Mouse (Mus musculus) embryonic facial prominence, embryonic 12.5 days (tissue): ENCODE data around the gene Tnf. TPM values are rescaled to one million over a fixed set of nuclear protein-coding genes. Genes with fewer than 3 reads are reported as not detected.
A peak's percentile ranks its signal among the peaks of the same experiment; 100 is the strongest.

ENCODE experiments used
- ATAC-seq: fragments of 200-750 bp; cut with Nextera tagmentation; 2 replicates; pipeline ENCODE4 v1.8.0; 2017; ENCODE audit not compliant: insufficient number of reproducible peaks, insufficient read depth, low FRiP score, low TSS enrichment
- H3K27ac ChIP-seq: fragments of 300-500 bp; sonication (generic); 2 replicates; pipeline ENCODE4 v1.5.1; 2016; ENCODE audit warnings: mild to moderate bottlenecking
- H3K27me3 ChIP-seq: fragments of 300-500 bp; sonication (generic); 2 replicates; pipeline ENCODE4 v1.6.1; 2016; ENCODE audit warnings: mild to moderate bottlenecking, moderate library complexity
- H3K36me3 ChIP-seq: fragments of 300-500 bp; sonication (generic); 2 replicates; pipeline ENCODE4 v1.6.1; 2016; ENCODE audit warnings: mild to moderate bottlenecking
- H3K4me1 ChIP-seq: fragments of 300-500 bp; sonication (generic); 2 replicates; pipeline ENCODE4 v1.6.1; 2016
- H3K4me2 ChIP-seq: fragments of 300-500 bp; sonication (generic); replicated peaks from 2 replicates; pipeline ENCODE4 v1.6.1; 2016; ENCODE audit warnings: mild to moderate bottlenecking, moderate library complexity
- H3K4me3 ChIP-seq: fragments of 300-500 bp; sonication (generic); 2 replicates; pipeline ENCODE4 v1.5.1; 2016; ENCODE audit warnings: mild to moderate bottlenecking
- H3K9ac ChIP-seq: fragments of 300-500 bp; sonication (generic); 2 replicates; pipeline ENCODE4 v1.6.1; 2016; ENCODE audit warnings: mild to moderate bottlenecking, moderate library complexity
- H3K9me3 ChIP-seq: fragments of 300-500 bp; sonication (generic); 2 replicates; pipeline ENCODE4 v1.6.1; 2016; ENCODE audit warnings: mild to moderate bottlenecking, moderate library complexity
- WGBS: fragments of 180-500 bp; shearing (Covaris S2); methylation state at CpG from one replicate; pipeline ENCODE4 v1.1.7; 2016; 5-methylcytosine and 5-hydroxymethylcytosine counted together
- polyA plus RNA-seq: library from polyadenylated mRNA; unstranded; fragments of >200 nt; fragmentation: Nextera tagmentation; extraction: Ambion mirVana; gene quantifications from 2 replicates; pipeline ENCODE4 v1.2.1, GENCODE M21; 2016

The Tnf gene
- polyA plus RNA-seq, 1 experiment from 2014 or later = 0.15 TPM

DNA sequence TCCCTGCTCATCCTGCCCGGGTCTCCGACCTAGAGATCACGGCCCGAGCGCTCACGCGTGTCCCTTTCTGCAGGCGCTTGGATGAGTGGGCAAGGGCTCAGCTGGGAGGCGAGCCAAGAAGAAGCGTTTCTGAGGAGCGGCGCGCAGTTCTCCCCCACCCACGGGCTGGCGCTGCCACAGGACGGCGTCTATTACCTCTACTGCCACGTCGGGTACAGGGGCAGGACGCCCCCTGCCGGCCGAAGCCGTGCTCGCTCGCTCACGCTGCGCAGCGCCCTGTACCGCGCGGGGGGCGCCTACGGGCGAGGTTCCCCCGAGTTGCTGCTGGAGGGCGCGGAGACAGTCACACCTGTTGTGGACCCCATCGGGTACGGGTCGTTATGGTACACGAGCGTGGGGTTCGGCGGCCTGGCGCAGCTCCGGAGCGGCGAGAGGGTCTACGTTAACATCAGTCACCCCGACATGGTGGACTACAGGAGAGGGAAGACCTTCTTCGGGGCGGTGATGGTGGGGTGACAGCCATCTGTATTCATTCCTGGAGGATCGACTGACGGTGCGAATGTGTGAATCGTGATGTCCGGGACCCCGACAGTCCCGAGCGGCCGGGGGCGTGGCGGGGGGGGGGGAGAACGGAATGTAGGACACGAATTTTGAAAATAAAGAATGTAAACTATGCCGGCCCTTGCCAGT is 6.0 kb downstream of the Tnf start:
- Histone ChIP-seq H3K9ac (peak overlapping the region; percentile 52), H3K4me1 (peaks cover 20% of the 10 kb centered on the region), H3K4me3 (peak overlapping the region; percentile 40), H3K27me3 (peaks cover 61% of the 10 kb centered on the region), H3K4me2 (peak overlapping the region; percentile 68), H3K9me3 (no peaks in the 10 kb centered on the region), H3K36me3 (no peaks in the 10 kb centered on the region), H3K27ac (no peak overlapping the region)
- WGBS = 2% methylated on average over 66 of the region's 66 CpGs
- peak; percentile 81; the same call in 1 of the 2 replicates for ATAC-seq

DNA sequence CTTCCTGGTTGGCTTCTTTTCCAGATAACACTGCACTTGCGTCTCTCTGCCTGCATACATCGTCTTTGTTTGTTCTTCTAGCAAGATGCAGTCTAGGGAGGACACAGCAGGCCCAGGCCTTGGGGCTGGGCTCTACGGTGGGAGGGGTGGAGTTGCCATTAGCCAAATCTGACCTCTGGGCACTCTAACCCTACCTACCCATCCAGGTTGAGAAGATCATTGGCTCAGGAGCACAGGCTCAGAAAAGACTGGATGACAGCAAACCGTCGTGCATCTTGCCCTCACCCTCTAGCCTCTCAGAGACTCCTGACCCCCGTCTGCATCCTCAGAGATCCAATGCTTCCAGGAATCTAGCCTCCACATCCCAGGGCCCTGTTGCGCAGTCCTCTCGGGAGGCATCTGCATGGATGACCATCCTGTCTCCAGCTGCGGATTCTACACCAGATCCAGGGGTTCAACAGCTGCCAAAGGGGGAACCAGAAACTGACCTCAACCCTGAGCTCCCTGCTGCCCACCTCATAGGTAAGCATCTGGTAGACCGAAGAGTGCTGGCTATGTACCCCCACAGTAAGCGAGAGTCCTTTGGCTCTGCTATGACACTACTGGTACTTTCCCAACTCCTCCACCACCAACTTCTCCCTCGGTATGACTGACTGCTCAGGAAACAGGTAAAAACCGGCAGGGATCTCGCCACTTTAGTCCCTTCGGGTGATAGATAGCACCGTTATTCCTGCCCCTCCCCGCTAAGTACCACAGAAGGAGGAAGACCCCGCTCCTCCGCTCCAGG is 6.8 kb downstream of the Tnf start:
- H3K9ac ChIP-seq = peak overlapping the region; percentile 52
- peaks cover 53% of the 10 kb centered on the region for H3K27me3 ChIP-seq
- ATAC-seq = 0 out of 2 replicates have a peak, but pooled peaks have one; percentile 12
- H3K4me1 ChIP-seq = peaks cover 20% of the 10 kb centered on the region
- no peaks in the 10 kb centered on the region for H3K36me3 ChIP-seq
- 41% methylated on average over 19 of the region's 19 CpGs for WGBS
- peak overlapping the region; percentile 68 for H3K4me2 ChIP-seq
- H3K27ac ChIP-seq = no peak overlapping the region
- H3K9me3 ChIP-seq = no peaks in the 10 kb centered on the region
- H3K4me3 ChIP-seq = peak overlapping the region; percentile 40

DNA sequence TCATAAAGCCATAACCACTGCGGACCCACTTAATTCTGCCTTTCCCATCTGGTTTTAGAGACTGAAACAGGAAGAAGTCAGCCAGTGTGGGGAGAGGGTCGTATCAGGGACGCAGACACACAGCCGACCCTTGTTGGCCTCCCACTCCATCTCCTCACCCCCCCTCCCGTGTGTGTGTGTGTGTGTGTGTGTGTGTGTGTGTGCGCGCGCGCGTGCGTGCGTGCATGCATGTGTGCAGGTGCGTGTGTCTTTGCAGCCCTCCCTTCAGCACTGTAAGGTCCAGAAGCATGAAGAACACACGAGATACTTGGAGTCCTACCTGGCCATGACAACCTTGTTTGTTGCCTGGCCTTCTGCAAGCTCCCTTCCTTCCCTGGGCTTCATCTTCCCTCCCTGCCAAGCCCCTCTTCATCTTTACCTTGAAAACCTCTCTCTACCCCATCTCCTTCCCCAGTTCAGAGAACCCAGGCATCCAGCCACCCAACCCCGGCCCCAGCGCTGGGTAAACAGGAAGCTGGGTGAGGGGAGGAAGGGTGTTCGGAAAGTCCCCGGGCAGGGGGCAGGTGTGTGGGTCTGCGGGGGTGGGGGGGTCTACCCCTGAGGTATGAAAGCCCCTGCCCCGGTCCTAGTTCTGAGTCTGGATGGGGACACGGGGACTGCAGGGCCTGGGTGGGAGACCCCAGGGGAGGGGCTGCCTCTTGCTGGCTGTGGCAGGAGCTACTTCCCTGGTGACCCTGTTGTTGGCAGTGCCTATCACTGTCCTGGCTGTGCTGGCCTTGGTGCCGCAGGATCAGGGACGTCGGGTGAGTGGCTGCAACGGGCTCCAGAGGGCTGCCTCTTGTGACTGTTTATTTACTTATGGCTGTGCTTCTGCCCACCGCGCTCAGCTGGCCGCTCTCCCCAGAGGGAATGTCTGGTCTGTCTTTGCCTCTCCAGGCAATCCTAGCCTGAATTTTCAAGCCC is 7.6 kb downstream of the Tnf start, which contains the start of gene Ltb:
Gene Ltb, plus strand, starts transcription at position 559 of the 963 bp plus-strand sequence.
- WGBS = 58% methylated on average over 26 of the region's 28 CpGs
- Histone ChIP-seq H3K27me3 (peaks cover 50% of the 10 kb centered on the region), H3K36me3 (no peaks in the 10 kb centered on the region), H3K27ac (no peak within 1 kb of the TSS), H3K4me1 (peaks cover 20% of the 10 kb centered on the region), H3K4me3 (peak within 1 kb of the TSS; percentile 40), H3K4me2 (peak within 1 kb of the TSS; percentile 68), H3K9me3 (no peaks in the 10 kb centered on the region), H3K9ac (peak within 1 kb of the TSS; percentile 52; the same call in 1 of the 2 replicates)
- ATAC-seq = no peak

- Histone ChIP-seq H3K4me2 (no peak overlapping the region), H3K27ac (no peak overlapping the region), H3K4me3 (no peak overlapping the region), H3K36me3 (no peaks in the 10 kb centered on the region), H3K4me1 (peaks cover 17% of the 10 kb centered on the region), H3K27me3 (peaks cover 43% of the 10 kb centered on the region), H3K9me3 (no peaks in the 10 kb centered on the region), H3K9ac (no peak overlapping the region)
- WGBS = 82% methylated on average over 5 of the region's 5 CpGs
- no peak for ATAC-seq
These were observed 8.9 kb downstream of the Tnf start for GRCm38 (mm10) chr17:35192924-35193323.

DNA sequence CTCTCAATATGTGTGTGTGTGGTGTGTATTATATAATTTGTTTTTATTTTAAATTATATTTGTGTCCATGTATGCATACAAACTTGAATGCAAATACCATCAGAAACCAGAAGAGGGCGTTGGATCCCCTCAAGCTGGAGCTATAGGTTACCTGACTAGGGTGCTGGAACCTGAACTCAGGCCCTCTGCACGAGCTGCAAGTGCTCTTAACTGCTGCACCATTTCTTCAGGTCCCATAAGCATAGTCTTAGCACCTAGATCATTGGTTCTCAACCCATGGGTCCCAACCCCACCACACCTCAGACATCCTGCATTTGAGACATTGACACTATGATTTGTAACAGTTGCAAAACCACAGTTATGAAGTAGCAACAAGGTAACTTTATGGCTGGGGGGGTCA is 10.1 kb downstream of the Tnf start:
- 75% methylated on average over 2 of the region's 2 CpGs for WGBS
- Histone ChIP-seq H3K4me1 (peaks cover 17% of the 10 kb centered on the region), H3K27me3 (peaks cover 36% of the 10 kb centered on the region), H3K9me3 (no peaks in the 10 kb centered on the region), H3K9ac (no peak overlapping the region), H3K36me3 (no peaks in the 10 kb centered on the region), H3K4me3 (no peak overlapping the region), H3K4me2 (no peak overlapping the region), H3K27ac (no peak overlapping the region)
- no peak for ATAC-seq

DNA sequence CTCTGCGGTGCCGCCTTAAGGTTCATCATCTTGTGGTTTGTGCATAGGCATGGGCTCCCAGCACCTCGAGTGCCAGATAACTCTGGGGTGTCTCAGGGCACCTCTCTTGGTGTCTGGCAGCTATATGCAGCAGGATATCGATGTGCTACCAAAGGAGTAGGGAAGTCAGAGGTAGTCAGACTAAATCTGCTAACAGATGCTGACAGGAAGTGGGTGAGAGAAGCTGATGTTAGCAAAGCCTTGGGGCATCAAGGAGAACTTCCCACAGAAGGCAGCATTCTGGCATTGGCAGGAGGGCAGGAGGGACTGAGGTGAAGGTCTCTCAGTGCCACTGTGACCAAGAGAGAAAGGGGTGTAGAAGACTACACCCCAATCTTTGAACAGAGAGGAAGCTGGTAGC is 11.7 kb downstream of the Tnf start:
- Histone ChIP-seq H3K36me3 (no peaks in the 10 kb centered on the region), H3K9me3 (no peaks in the 10 kb centered on the region), H3K4me1 (peaks cover 12% of the 10 kb centered on the region), H3K9ac (no peak overlapping the region), H3K27me3 (peaks cover 20% of the 10 kb centered on the region), H3K27ac (no peak overlapping the region), H3K4me2 (no peak overlapping the region), H3K4me3 (no peak overlapping the region)
- no peak for ATAC-seq
- 75% methylated on average over 4 of the region's 4 CpGs for WGBS

GRCm38 (mm10) chr17:35189186-35189585 is 12.6 kb downstream of the Tnf start:
- H3K27ac ChIP-seq = no peak overlapping the region
- no peak overlapping the region for H3K4me3 ChIP-seq
- WGBS = 54% methylated on average over 1 of the region's 1 CpGs

DNA sequence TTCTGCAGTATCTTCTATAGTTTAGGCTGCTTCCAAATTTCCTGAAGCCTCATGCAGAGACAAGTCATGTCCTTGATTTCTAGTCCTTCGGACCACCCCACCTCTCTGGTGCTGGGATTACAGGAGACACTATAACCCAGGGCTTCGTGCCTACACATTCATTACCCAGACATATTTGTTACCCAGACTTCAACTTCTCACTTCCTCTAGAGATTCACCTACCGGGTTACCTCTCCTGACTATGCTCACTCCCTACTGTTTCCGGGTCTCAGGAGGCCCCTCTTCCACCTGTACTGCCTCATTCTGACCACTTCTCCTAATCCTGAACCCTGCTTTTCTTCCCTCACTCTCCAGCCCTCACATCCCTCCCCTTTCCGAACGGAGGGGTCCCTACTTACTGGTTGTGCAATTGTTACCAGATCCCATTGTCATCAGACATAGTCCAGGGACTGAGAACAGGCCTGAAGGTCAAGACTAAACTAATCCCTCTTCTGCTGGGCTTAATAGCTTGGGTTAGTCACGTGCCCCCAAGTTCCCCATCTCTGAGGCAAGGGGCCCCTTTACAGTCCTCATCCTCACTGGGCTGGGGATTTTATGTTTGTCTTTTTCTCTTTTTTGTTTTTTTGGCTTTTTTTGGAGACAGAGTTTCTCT is 13.7 kb downstream of the Tnf start, which contains the start of gene Lst1:
Gene Lst1, minus strand, starts transcription at position 481 of the 652 bp plus-strand sequence.
- Histone ChIP-seq H3K4me2 (no peak within 1 kb of the TSS), H3K4me1 (peaks cover 7% of the 10 kb centered on the region), H3K27ac (no peak within 1 kb of the TSS), H3K36me3 (no peaks in the 10 kb centered on the region), H3K27me3 (no peaks in the 10 kb centered on the region), H3K9me3 (no peaks in the 10 kb centered on the region), H3K9ac (no peak within 1 kb of the TSS), H3K4me3 (no peak within 1 kb of the TSS)
- no peak for ATAC-seq
- WGBS = 71% methylated on average over 7 of the region's 7 CpGs

More at GRCm38 (mm10) chr17:35189186-35189585, 12.6 kb downstream of the Tnf start:
- no peaks in the 10 kb centered on the region for H3K36me3 ChIP-seq
- ATAC-seq = no peak
- no peaks in the 10 kb centered on the region for H3K9me3 ChIP-seq
- H3K27me3 ChIP-seq = peaks cover 11% of the 10 kb centered on the region
- peaks cover 7% of the 10 kb centered on the region for H3K4me1 ChIP-seq
- no peak overlapping the region for H3K9ac ChIP-seq
- no peak overlapping the region for H3K4me2 ChIP-seq

- H3K27ac ChIP-seq = no peak overlapping the region
- no peaks in the 10 kb centered on the region for H3K36me3 ChIP-seq
- no peaks in the 10 kb centered on the region for H3K9me3 ChIP-seq
- H3K4me3 ChIP-seq = no peak overlapping the region
- H3K4me1 ChIP-seq = peaks cover 7% of the 10 kb centered on the region
- WGBS = 73% methylated on average over 4 of the region's 4 CpGs
- no peak overlapping the region for H3K4me2 ChIP-seq
- H3K9ac ChIP-seq = no peak overlapping the region
- ATAC-seq = no peak
- no peaks in the 10 kb centered on the region for H3K27me3 ChIP-seq
These were observed 14.5 kb downstream of the Tnf start for GRCm38 (mm10) chr17:35187345-35187744.

- peak overlapping the region; percentile 37 for H3K4me3 ChIP-seq
- H3K9ac ChIP-seq = no peak overlapping the region
- peak overlapping the region; percentile 55 for H3K4me2 ChIP-seq
- no peaks in the 10 kb centered on the region for H3K9me3 ChIP-seq
- H3K4me1 ChIP-seq = peaks cover 7% of the 10 kb centered on the region
- H3K36me3 ChIP-seq = no peaks in the 10 kb centered on the region
- 2% methylated on average over 4 of the region's 4 CpGs for WGBS
- ATAC-seq = no peak
- H3K27me3 ChIP-seq = no peaks in the 10 kb centered on the region
- H3K27ac ChIP-seq = peak overlapping the region; percentile 77
These were observed 15.1 kb downstream of the Tnf start for GRCm38 (mm10) chr17:35186681-35187080.
